Mouse (Mus musculus) naive thymus-derived CD4-positive, alpha-beta T cell, adult 2 months (primary cell): Measurements from ENCODE around the gene Eva1b.

ENCODE experiments used
- DNase-seq: peaks from one replicate; pipeline ENCODE4 v3.0.0-alpha.2; 2011; ENCODE audit warnings: low read depth

The Eva1b gene

GRCm38 (mm10) chr4:126147533-126148160 lies at the start of gene Eva1b:
TSS of gene Eva1b (plus strand) at chr4:126147744.
- DNase-seq: no peak

GRCm38 (mm10) chr4:126099365-126099764 lies 48.2 kb upstream of the Eva1b start:
- DNase-seq: no peak

- no peak for DNase-seq
Observed at GRCm38 (mm10) chr4:126100764-126101163, 46.8 kb upstream of the Eva1b start.

- no peak for DNase-seq
Observed at GRCm38 (mm10) chr4:126102061-126102841, 45.3 kb upstream of the Eva1b start.

GRCm38 (mm10) chr4:126103057-126103581 lies 44.4 kb upstream of the Eva1b start:
- DNase-seq: peak; percentile 73

- peak; percentile 99 for DNase-seq
Observed at GRCm38 (mm10) chr4:126103590-126104068, 43.9 kb upstream of the Eva1b start, which contains the start of gene Stk40. TSS of gene Stk40 (plus strand) at chr4:126103957.

- DNase-seq: peak; percentile 51
Observed at GRCm38 (mm10) chr4:126104261-126105075, 43.1 kb upstream of the Eva1b start.

GRCm38 (mm10) chr4:126105131-126105783 lies 42.3 kb upstream of the Eva1b start:
- DNase-seq: no peak

- no peak for DNase-seq
Observed at GRCm38 (mm10) chr4:126108061-126108740, 39.3 kb upstream of the Eva1b start.

- peak; percentile 54 for DNase-seq
Observed at GRCm38 (mm10) chr4:126109613-126110373, 37.8 kb upstream of the Eva1b start.

- peak; percentile 85 for DNase-seq
Observed at GRCm38 (mm10) chr4:126110374-126111152, 37.0 kb upstream of the Eva1b start.

- DNase-seq: no peak
Observed at GRCm38 (mm10) chr4:126111153-126111549, 36.4 kb upstream of the Eva1b start.

GRCm38 (mm10) chr4:126113243-126113642 lies 34.3 kb upstream of the Eva1b start:
- no peak for DNase-seq

GRCm38 (mm10) chr4:126113943-126114342 lies 33.6 kb upstream of the Eva1b start:
- peak; percentile 89 for DNase-seq

GRCm38 (mm10) chr4:126115411-126115810 lies 32.1 kb upstream of the Eva1b start:
- DNase-seq: no peak

GRCm38 (mm10) chr4:126115871-126116521 lies 31.5 kb upstream of the Eva1b start:
- no peak for DNase-seq

GRCm38 (mm10) chr4:126117116-126117515 lies 30.4 kb upstream of the Eva1b start:
- DNase-seq: no peak

GRCm38 (mm10) chr4:126118651-126119050 lies 28.9 kb upstream of the Eva1b start:
- no peak for DNase-seq

- DNase-seq: no peak
Observed at GRCm38 (mm10) chr4:126119051-126119450, 28.5 kb upstream of the Eva1b start.
